Mouse (Mus musculus): ENCODE data around the gene Hexb. TPM values are rescaled to one million over a fixed set of nuclear protein-coding genes. Genes with fewer than 3 reads are reported as not detected.

Hexb gene
- total and polyA plus RNA-seq, 3 experiments, result 31.0 to 75.7 (median 37.9) TPM

- H3K4me1 ChIP-seq (ENCODE audit: control insufficient read depth in 1 of 2, insufficient read depth in 2 of 2), result peaks cover 0 to 21% of the 10 kb centered on the region in 2 experiments; a peak in 2 of 4 replicates
- H3K36me3 ChIP-seq (replicated peaks in 1 of 2; ENCODE audit: control insufficient read depth in 1 of 2, insufficient read depth in 1 of 2, low read length in 1 of 2), result no peaks in the 10 kb centered on the region
- TF ChIP-seq RAD21 (IDR thresholded peaks at IDR 0.05; ENCODE audit: low read depth, low read length) (no peak), MAX (IDR thresholded peaks at IDR 0.05; ENCODE audit: low read length) (no peak), TBP (conservative IDR thresholded peaks at IDR 0.05; ENCODE audit: low read depth, low read length) (no peak), USF1 (IDR thresholded peaks at IDR 0.05; ENCODE audit: low read depth, low read length) (no peak), POLR2AphosphoS2 (IDR thresholded peaks at IDR 0.05; ENCODE audit: low read depth, low read length) (no peak), GABPA (IDR thresholded peaks at IDR 0.05; ENCODE audit: insufficient replicate concordance, low read depth, low read length) (no peak), MXI1 (IDR thresholded peaks at IDR 0.05; ENCODE audit: low read depth, low read length) (no peak), UBTF (IDR thresholded peaks at IDR 0.05; ENCODE audit: low read depth, low read length) (no peak), ETS1 (conservative IDR thresholded peaks at IDR 0.05; ENCODE audit: low read depth, low read length) (no peak), MAZ (IDR thresholded peaks at IDR 0.05; ENCODE audit: low read depth, low read length) (no peak), PAX5 (IDR thresholded peaks at IDR 0.05; ENCODE audit: low read length) (no peak), NELFE (IDR thresholded peaks at IDR 0.05; ENCODE audit: low read depth, low read length) (no peak), ZMIZ1 (IDR thresholded peaks at IDR 0.05; ENCODE audit: low read depth, low read length) (no peak), TCF12 (IDR thresholded peaks at IDR 0.05; ENCODE audit: low read depth, low read length) (no peak), E2F4 (IDR thresholded peaks at IDR 0.05; ENCODE audit: insufficient replicate concordance, low read depth, low read length) (no peak), HCFC1 (IDR thresholded peaks at IDR 0.05; ENCODE audit: low read depth, low read length) (no peak), JUN (IDR thresholded peaks at IDR 0.05; ENCODE audit: insufficient read depth, low read depth, low read length) (no peak), KAT2A (IDR thresholded peaks at IDR 0.05; ENCODE audit: insufficient replicate concordance, low read length) (no peak), JUND (conservative IDR thresholded peaks at IDR 0.05; ENCODE audit: low read depth, low read length) (no peak), SMC3 (IDR thresholded peaks at IDR 0.05; ENCODE audit: low read depth, low read length) (no peak)
- no peak overlapping the region for H3K4me3 ChIP-seq (replicated peaks in 1 of 3; ENCODE audit: low read depth in 2 of 3, low read length in 2 of 3, poor library complexity in 1 of 3)
- no peaks in the 10 kb centered on the region for H3K9me3 ChIP-seq (replicated peaks; ENCODE audit: low read length)
- no peaks in the 10 kb centered on the region for H3K27me3 ChIP-seq (replicated peaks)
- H3K9ac ChIP-seq (ENCODE audit: insufficient read depth, low read depth), result no peak overlapping the region
- in situ Hi-C loops (cut with MboI; ENCODE audit: low pct_ligation_motif_present, low pct_unique_long_range_greater_than_20kb, low sequenced_read_pairs), result loop anchor here (10.0 kb wide), 1 partner anchor 366 kb away; no protein-coding TSS in a partner anchor
- DNase-seq (ENCODE audit: extremely low read depth), result no peak
- dilution Hi-C loops (cut with MboI; ENCODE audit: extremely low pct_ligation_motif_present, extremely low pct_unique_long_range_greater_than_20kb, low sequenced_read_pairs), result no loop called here
- H3K4me2 ChIP-seq (ENCODE audit: insufficient read depth, low read depth, poor library complexity, severe bottlenecking), result no peak overlapping the region
- H3K27ac ChIP-seq (ENCODE audit: insufficient read depth, low read depth), result no peak overlapping the region
- H3K79me2 ChIP-seq (replicated peaks; ENCODE audit: control insufficient read depth, extremely low read depth, insufficient read depth, poor library complexity, severe bottlenecking), result no peaks in the 10 kb centered on the region
Measured at GRCm38 (mm10) chr13:97238181-97238981, 40.2 kb upstream of the Hexb start.
